Mouse (Mus musculus) adrenal gland, adult 2 months (tissue): ENCODE results near the gene A3galt2. TPM values are rescaled to one million over a fixed set of nuclear protein-coding genes. Genes with fewer than 3 reads are reported as not detected.

Experiments
- DNase-seq: peaks from one replicate; pipeline ENCODE4 v3.0.0; 2021
- polyA plus RNA-seq: library from polyadenylated mRNA; depleted of rRNA; stranded (reverse); fragments of >200 nt; gene quantifications from 2 replicates; pipeline ENCODE4 v1.2.3, GENCODE M21; 2012
- total RNA-seq, 2 experiments: library from RNA; stranded (reverse); gene quantifications; 2 replicates each; pipeline ENCODE4 v1.2.3; 2021

Gene A3galt2
- total and polyA plus RNA-seq, 3 experiments: 0.20 to 0.51 (median 0.21) TPM

DNA sequence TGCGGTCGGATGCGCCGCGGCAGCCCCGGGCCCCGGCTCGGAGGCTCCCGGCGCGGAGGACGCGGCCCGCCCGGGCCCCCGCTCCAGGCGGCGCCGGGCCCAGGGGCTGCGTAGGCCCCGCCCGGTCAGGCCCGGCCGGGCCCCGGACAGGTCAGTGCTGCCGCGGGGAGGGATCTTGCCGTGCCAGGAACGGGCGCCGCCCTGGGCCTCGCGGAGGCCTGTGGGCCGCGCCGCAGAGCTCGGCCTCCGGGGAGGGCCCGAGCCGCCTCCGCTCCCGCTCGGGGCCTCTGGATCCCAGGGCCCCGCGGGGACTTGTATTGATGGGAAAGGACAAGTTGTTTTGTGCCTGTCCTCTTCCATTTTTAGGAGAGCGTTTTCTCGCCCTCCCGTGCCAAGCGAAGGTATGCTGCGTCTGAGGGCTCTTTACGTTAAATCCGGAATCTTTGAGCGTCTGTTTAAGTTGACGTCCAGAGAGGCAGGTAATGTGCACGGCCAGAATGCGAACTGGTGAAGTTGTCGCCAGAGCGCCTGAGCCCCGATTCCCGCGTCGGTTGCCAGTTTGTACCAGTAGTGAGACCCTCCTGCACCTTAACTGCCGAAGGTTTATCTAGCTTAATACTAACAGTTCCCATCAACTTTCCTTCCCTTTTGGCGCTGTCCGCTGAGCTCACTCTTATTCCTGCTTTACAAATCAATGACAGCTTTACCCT is 27.3 kb upstream of the A3galt2 start:
- DNase-seq: peak; percentile 85

DNA sequence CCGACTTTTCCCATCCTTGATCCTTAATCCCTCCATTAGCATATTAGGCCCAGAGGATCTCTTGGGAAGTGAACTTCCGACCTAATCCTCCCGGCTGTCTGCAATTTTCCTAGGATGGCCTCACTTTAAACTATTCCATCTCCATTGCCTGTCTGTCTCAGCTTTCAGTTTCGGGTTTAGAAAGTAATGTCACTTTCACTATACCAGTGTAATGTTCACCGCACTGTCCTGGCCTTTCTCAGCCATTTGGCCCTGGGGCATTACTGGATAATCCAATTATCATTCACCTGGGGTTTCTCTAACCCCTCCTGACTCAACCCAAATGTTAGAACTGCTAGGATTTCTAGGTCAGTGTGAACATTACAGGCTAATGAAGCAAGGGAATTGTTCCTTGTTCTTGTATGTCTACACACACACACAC is 26.7 kb upstream of the A3galt2 start:
- DNase-seq: no peak

DNA sequence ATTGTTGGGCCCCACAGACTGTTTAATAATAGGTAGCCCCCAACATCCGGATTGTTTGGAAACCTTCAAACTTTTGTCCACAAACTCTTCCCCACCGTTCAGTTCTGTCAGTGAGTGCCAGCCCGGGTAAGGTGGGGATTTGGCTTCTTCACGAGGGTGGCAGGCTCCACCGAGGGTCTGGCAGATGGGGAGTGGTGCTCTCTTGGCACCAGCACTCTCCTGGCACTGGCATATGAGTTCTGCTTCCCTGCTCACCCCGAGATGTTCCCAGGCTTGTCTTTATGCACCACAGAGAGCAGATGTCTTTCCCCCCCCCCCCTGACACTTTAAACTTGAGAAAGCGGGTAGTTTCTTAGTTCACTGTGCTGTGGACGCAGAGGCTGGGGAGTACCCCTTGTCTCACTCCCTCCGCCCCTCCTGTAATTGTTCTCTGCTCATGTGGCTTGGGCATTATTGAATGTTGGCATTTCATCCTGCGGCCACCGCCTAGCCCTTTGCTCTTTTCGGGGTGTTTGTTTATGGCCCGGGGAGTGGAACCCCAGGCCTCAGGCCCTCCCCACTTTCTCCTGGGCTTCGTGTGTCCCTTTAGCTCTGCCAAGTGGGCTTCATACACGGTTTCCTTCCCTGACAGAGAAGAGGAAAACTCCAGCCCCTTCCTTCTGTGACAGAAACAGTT is 26.0 kb upstream of the A3galt2 start:
- no peak for DNase-seq

DNA sequence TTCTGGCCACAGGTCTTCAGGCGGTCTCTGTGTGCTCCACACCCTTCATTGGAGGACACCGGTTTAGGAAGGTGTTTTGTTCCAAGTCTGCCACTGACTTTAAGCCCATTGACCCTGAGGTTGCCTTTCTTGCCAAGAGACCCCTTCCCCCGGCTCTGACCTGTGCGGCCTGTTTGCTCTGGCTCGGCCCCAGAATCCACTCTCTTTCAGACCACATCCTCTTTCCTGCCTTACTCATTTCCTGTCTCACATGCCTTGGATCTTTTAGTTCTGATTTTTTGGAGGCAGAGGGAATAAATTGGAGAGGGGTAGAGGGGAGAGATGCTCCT is 25.5 kb upstream of the A3galt2 start:
- DNase-seq: peak; percentile 48

DNA sequence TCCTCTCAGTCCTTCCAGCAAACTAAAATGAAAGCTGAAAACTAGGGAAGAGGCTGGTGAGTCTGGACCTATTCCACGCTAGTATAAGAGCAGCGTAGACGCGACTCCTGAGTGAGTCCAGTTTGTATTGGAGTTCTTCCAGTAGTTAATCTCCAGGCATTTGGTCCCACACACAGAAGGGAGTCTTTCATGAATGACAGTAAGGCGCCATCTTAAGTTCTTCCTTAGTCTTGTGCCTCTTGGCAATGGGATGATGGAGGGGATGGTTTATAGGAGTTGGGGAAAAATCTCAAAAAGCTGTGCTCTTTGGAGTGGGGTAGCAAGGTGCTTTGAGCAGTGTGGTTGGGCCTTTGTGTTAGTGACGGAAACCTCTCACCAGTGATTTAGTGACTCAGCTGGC is 24.9 kb upstream of the A3galt2 start:
- no peak for DNase-seq

DNA sequence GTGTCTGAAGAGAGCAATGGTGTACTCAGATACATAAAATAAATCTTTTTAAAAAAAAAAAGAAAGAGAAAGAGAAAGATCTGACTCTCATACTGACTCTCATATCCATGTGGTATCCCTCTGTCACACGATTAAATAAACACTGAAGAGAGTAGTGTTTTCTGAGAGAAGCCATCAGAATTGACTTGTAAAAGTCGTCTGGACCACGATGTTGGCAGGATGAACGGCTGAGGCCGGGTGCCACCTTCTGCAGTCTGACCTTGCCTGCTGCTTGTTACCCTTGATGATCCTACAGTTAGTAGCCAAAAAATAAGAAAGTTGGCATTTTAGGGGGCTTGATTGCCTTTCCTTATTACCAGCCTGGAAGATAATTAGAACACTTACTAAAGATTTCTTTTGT is 22.4 kb upstream of the A3galt2 start:
- DNase-seq: no peak

DNA sequence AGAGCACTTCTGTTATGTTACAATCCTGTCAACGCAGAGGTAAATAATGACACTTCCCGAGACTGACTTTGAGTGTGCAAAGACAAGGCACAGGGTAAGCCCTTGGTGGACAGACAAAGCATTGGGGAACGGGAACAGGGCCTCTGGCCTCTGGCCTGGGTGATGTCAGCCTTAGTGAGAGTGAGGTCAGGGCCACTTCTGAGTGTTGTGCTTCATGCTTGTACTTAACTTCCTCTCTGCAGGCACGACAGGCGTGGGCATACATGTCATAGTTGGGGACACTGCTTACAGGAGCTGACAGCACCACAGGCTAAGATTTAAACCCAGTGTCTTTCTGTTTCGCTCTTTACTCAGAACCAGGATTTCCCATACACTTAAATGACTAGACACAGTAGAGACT is 21.7 kb upstream of the A3galt2 start:
- peak; percentile 82 for DNase-seq

DNA sequence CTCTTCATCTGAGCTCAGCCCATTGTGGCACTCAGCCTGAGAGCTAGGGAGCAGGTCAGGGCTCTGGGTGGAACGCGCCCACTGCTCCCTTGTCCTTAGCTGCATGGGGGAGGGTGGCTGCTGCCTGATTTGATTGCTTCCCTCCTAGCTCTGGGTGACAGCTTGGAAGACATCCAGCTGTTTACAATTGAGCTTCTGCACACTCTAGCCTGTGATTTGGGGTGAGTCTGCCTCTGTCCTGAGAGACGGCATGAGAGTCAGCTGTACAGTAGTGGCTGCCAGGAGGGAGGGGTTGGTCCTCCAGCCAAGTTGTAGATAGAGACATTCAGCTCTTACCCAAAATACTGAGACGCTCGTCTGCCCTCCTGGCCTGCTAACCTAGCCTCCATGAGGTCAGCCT is 20.9 kb upstream of the A3galt2 start:
- DNase-seq: peak; percentile 80

DNA sequence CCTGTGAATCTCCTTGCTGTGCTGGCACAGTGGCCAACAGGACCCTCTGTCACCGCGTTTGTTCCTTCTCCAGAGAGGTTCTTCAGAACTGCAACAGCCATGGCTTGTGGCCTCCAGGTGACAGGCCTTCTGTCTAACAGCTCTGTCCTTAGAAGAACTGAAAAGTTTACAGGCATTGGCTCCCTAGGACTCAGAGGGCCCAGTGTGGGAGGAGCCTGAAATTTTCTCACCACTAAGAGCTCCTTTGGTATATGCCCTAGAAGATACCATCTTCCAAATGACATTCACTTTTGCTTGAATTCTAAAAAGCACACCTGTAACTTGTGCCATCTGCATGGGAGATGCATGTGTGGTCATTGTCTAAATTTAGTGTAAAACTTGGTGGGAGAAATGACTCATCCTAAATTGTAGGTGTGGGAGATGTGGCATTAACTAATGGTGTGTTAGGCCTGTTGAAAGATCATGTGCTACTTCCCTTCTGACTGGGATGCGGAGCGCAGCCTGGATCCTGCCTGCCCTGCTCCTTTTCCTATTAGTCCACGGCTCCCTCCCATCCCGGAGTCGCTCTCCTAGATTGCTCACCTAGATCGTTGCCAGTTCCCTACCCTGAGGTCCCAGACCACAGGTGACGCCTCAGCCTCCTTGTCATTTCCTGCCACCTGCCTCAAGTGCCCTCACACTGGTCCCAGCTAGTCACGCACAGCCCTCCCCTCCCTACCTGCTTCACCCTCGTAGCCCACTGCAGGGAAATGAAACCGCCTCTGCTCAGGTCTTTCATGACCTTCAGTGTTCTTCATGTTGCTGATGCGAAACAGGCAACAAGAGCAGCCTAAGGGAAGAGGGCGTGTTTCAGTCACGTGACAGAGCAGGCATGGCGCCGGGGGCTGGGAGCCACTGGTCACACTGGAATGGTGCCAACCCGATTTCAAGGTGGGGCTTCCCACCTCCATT is 20.2 kb upstream of the A3galt2 start:
- no peak for DNase-seq

DNA sequence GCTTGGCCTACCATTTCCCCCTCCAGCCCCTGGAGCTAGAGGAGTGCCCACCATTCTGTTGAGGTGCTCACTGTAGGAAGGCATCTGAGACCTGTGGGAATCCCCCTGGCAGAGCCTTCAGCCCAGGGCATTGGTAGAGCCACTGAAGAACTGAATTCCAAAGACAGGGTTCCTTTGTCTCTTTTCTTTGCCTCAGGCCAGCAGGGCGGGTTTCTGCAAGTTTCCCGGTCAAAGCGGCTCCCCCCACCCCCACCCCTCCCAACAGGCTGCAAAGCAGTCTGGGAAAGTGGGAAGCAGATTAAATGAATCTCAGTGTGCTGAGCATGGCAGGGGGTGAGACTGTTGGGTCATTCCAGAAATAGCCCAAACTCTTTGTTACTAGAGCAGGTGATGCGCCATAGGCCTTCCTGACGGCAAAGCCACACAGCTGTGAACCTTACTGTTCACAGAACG is 18.0 kb upstream of the A3galt2 start:
- no peak for DNase-seq

DNA sequence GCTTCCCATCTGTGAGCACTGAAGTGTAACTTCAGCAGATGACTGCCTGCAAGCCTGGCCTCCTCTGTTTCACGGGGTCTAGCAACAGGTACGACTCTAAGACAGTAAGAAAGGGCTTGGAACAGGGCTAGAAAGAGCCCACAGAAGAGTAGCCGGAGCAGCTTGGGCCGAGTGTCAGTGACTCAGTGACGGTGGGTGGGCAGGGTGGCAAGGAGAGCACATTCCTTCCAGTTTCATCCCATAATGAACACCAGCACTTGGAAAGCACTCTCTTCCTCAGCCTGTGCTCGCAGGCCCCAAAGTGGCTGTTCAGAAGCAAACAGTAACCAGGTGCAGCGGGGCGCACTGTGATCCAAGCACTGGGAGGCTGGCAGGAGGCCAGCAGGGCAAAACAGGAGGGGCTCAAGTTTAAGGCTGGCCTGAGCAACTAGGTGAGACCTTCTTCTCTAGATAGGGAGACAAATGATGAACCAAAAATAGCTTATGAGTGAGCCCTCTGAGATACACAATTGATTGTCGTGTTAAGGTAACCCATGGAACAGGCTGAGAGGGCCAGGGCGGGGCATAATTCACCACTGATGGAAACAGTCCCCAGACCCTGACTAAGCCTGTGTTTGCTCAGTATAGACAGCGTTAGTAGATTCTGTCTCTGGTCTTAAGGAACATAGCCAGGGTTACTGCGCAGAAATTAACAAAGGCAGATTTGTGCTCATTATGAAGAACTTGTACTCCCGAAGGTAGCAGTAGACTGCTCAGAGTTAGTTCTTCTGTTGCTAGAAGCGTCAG is 17.1 kb upstream of the A3galt2 start:
- no peak for DNase-seq

DNA sequence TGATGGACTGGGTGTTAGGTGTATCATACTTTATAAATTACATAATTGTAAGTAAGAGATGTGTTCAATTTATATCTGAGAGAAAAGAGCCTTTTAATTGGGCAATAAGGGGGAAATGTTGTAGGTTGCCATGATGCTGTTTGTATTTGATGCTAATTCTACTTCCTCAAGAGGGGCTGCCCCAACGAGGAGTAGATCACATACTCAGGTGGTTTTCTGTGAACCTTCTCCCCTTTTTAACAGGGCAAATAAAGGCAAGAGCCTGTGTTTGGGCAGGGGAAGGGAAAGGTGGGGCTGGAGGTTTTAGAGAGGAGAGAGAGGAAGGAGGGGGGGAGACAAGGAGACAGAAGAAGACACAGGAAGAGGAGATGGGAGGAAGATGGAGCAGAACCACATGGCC is 14.3 kb upstream of the A3galt2 start:
- no peak for DNase-seq

DNA sequence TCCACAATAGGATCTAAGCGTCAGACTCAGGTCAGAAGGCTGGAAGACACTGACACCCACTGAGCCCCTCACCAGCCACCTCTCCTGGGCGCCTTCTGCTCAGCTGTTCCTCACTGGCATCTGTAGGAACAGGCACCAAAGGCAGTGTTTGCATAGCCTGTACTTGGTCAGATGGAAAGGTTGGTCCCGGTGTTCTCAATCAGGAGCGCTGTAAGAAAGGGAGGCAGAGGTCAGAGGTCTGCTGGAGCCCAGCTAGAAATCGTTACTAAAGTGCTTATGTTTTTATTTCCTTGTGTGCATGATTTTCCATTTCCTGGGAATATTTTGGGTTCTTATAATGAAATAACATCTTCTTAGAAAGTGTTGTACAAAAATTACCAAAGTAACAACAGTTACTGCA is 13.3 kb upstream of the A3galt2 start:
- no peak for DNase-seq

DNA sequence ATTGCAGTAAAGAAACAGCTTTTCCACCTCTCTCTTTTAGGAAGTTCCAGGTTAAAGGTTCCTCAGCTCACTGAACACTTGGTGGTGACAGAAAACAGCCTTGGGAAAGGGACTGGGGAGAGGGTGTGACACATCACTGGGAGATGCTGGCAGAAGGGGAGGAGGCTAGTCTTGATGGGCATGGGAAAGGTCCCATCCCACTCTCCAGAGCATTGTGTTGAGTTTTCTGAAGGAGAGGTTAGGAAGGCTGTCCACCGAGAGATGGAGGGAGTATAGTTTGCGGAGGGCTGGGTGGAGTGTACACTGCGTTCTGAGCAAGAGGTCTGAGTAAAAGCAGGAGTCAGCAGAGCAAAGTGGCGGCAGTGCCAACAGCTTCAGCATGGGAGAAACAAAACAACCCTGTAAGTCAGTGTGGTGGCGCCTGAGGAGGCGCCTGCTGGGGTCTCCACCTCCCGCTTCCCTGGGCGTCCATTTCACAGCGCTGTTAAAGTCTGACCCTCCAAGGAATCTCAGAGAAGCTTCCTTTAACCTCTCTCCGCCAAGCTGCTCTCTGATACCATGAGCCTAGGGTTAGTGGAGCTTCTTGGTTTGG is 12.7 kb upstream of the A3galt2 start:
- DNase-seq: no peak

DNA sequence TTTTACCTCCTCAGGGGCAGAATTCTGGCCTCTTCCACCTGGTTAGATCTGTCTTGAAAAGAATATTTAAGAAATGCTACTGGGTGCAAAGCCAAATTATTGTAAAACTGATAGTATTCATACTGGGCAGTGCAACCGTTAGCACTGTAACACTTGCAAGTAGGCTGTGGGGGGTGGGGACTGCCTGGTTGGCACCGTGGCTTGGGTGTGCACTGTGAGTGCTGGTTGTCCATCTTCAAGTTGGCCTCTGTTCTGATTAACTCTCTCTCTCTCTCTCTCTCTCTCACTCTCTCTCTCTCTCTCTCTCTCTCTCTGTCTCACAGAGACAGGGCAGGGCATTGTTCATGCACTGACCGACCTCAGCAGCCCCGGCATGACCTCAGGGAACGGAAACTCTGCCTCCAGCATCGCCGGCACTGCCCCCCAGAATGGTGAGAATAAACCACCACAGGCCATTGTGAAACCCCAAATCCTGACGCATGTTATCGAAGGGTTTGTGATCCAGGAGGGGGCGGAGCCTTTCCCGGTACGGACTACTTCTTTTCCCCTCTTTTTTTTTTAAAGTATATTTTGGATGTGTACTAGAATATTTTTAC is 12.0 kb upstream of the A3galt2 start:
- DNase-seq: no peak

DNA sequence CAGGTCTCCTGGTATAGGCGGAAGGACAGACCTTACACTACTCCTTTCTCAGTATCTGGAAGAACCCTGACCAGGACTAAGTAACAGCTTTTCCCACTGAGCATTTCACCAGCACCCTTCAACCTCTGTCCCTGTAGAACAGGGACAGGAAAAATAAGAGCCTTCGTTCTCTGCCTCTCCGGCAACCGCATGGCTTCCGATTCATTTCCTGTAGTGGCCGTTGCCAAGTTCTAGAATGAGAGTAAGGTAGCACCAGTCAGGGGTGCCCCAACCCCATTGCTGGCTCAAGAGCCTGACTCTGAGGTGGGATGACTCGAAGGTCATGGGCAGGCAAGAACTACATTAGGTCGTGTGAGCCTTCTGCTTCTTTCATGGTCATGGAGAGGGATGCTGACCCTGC is 10.0 kb upstream of the A3galt2 start:
- no peak for DNase-seq

DNA sequence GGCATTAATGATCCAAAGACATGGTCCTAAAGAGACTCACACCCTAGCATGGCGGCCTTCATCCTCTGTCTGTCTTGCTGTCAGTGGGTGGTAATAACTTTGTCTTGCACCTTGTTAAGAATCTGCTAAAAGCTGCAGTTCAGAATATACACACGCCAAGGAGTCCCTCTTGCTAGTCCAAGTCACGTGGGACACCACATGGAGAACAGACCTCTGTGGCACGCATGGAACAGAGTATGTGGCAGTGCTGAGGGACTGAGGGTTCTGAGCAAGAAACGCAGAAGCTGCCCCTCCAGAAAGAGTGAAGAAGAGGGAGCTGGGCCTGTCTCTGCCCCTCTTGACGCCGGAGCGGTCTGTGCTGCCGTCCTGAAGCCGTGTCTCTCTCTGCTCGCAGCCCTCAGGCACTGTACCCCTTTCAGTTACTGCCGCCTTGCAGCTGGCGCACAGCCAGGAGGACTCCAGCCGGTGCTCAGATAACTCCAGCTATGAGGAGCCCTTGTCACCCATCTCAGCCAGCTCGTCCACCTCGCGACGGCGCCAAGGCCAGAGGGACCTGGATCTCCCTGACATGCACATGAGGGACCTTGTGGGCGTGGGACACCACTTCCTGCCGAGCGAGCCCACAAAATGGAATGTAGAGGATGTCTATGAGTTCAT is 7.4 kb upstream of the A3galt2 start:
- DNase-seq: peak; percentile 68

DNA sequence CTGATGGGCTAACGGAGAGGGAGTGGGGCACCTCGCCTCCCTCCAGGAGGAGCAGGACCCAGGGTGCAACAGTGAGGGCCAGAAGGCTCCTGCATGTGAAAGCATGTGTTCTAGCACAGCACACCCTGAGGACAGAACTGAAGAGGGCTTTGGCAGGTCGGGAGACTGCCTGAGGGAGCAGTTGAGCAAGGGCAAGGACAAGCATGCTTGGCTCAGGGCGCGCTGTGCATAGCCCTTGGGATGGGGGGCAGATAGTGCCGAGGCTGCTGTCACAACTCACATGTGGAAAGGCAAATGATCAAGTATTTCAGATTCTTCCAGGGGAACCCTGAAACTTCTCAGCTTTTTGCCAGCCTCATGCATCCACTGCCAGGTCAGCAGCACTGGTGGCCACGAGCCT is 6.9 kb upstream of the A3galt2 start:
- no peak for DNase-seq

DNA sequence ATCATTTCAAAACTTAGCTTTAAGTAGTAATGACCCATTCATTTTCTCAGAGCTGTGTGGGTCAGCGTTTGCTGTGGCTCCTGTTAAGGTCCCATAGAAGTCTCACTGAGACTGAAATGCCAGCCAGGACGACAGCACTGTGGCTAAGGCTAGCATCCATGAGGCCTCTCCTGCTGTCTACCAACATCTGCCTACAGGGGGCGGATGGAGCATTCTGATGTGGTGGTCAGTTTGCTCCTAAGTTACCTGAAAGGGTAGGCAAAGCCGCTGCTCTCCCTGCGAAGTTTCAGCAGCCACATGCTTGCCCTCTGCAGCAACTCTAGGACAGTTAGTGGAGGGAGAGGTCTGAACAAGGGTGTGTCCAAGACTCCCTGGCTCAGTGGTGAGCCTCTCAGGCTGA is 4.2 kb upstream of the A3galt2 start:
- DNase-seq: no peak

DNA sequence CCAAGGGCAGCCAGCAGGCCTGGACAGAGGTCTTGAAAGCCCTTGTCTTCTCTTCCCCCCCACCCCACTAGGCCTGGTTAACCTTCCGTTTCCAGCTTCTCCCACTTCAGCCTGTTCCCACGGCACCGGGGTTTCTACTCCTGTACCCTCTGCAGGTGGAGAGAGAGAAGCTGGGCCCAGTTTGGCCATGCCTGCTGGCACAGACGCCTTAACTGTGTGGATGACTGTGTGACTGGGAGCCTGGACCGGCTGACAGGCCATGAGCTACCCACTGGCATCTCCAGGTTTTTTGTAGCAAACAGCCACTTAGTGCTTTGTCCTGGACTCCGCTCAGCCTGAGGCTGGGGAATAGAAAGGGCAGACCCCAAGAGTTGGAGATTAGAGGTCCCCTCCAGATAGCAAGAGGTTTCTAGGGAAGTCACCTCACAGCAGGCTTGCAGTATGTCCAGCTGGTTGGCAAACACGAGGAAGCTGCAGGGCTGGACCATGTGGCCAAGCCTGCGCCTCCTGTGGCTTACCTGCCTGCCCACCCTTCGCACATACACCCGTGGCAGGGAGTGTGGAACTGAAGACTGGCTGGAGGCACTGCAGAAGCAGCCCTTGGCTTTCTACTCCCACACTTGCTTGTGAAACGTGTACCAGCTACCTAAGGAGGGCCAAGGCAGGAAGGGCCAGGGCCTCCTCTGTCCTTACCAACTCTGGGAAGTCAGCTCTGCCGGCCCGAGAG is 3.0 kb upstream of the A3galt2 start:
- no peak for DNase-seq
